Mouse (Mus musculus) bone marrow macrophage, adult 2 months (primary cell): Measurements from ENCODE around the gene Olfr691.

Experiments used
- CTCF ChIP-seq: IDR thresholded peaks from 2 replicates; pipeline ENCODE4 v1.5.1; 2012; ENCODE audit warnings: low read depth, mild to moderate bottlenecking, low read length, moderate library complexity
- POLR2A ChIP-seq: IDR thresholded peaks from 2 replicates; pipeline ENCODE4 v1.6.1; 2012; ENCODE audit warnings: mild to moderate bottlenecking, low read depth, low read length, borderline replicate concordance

DNA sequence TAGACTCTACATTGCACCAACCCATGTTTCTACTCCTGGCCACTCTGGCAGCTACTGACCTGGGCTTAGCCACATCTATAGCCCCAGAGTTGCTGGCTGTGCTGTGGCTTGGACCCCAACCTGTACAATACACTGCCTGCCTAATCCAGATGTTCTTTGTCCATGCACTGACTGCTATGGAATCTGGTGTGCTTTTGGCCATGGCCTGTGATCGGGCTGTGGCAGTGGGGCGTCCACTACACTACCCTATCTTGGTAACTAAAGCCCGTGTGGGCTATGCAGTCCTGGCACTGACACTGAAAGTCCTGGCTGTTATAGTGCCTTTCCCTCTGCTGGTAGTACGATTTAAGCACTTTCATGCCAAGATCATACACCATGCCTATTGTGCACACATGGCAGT, 26.5 kb upstream of the Olfr691 start:
- TF ChIP-seq CTCF, result no peak
- TF ChIP-seq POLR2A, result no peak
